Mouse (Mus musculus): ENCODE data around the gene C130060K24Rik. TPM values are rescaled to one million over a fixed set of nuclear protein-coding genes. Genes with fewer than 3 reads are reported as not detected.

Gene C130060K24Rik
- not detected for polyA plus RNA-seq (2014; fragmentation: Illumina TruSeq; extraction: RNeasy Lipid Tissue Mini Kit (QIAGEN cat#74804); ENCODE audit: low read depth, low replicate concordance)

GRCm38 (mm10) chr6:65380918-65381772, at the start of gene C130060K24Rik:
Gene C130060K24Rik (plus strand): TSS chr6:65381105.

Other genes with a start within 250 kb of the C130060K24Rik start
- gene Hpgds, start 236.2 kb upstream of the C130060K24Rik start, polyA plus RNA-seq (2014; fragmentation: Illumina TruSeq; extraction: RNeasy Lipid Tissue Mini Kit (QIAGEN cat#74804); ENCODE audit: low read depth, low replicate concordance): 4.8 TPM
- 0.65 TPM for gene Tnip3, start 144.2 kb downstream of the C130060K24Rik start, polyA plus RNA-seq (2014; fragmentation: Illumina TruSeq; extraction: RNeasy Lipid Tissue Mini Kit (QIAGEN cat#74804); ENCODE audit: low read depth, low replicate concordance)